ENCODE assay signal across 8 mouse cellular contexts in the genomic region with DNA sequence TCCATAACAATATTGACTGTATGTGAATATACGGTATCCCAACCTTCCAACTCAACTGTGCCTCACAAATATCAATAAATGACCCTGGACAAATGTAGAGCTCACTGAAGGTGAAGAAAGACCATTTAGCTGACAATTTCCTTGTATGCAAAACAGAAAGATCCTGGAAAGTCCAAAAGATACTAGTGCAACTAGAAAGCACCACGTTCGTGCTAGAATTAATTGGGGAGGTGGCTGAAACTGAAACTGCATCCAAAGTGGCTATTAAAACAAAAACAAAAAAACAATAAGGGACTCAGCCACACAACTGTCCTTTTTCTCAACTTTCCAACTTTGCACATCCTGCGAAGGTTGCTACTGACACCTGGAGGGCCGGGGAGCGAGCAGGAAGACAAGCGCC. TPM values are rescaled to one million over a fixed set of nuclear protein-coding genes. Genes with fewer than 3 reads are reported as not detected.
A peak's percentile ranks its signal among the peaks of the same experiment; 100 is the strongest.
DNase-seq lines count a peak whose midpoint lies in the region; ATAC-seq and TF ChIP-seq lines count a peak whose summit lies in the region.

No protein-coding gene starts in this region.

- H3K4me3 ChIP-seq in heart, embryonic 15.5 days, result peak overlapping the region; percentile 88
- peak overlapping the region; percentile 89 for H3K4me3 ChIP-seq in G1E (ENCODE audit: low read depth, low read length)
- H3K4me3 ChIP-seq in hindbrain, embryonic 10.5 days, result peak overlapping the region; percentile 73
- H3K4me3 ChIP-seq in midbrain, embryonic 10.5 days, result peak overlapping the region; percentile 82

- no peak for ATAC-seq in heart, embryonic 15.5 days (replicated peaks; ENCODE audit: insufficient number of reproducible peaks, insufficient read depth, low FRiP score, low read depth)
- ATAC-seq in G1E (ENCODE audit: extremely low read depth, insufficient number of reproducible peaks, low FRiP score, poor library complexity, severe bottlenecking), result no peak
- no peak for ATAC-seq in monocyte, adult 5-6 weeks (replicated peaks; ENCODE audit: insufficient number of reproducible peaks, low FRiP score, low TSS enrichment, poor library complexity, severe bottlenecking)

- TF ChIP-seq CTCF in G1E (IDR thresholded peaks at IDR 0.05; ENCODE audit: low read depth, low read length), result no peak

- DNase-seq in heart, postnatal 10 days, result no peak
- DNase-seq in G1E (ENCODE audit: low spot score), result no peak
- DNase-seq in hindbrain, embryonic 10.5 days (ENCODE audit: low spot score), result no peak
- no peak for DNase-seq in midbrain, embryonic 10.5 days (ENCODE audit: low spot score)
- DNase-seq in cerebellum, adult 11 months, result no peak
- DNase-seq in left cerebral cortex, adult 9 months (ENCODE audit: low spot score in 2 of 2), result no peak

- peaks cover 4% of the 10 kb centered on the region; the same call in 1 of the 2 replicates for H3K36me3 ChIP-seq in heart, embryonic 15.5 days
- H3K36me3 ChIP-seq in G1E (replicated peaks), result peaks cover 21% of the 10 kb centered on the region
- peaks cover 2% of the 10 kb centered on the region; the same call in 1 of the 2 replicates for H3K36me3 ChIP-seq in hindbrain, embryonic 10.5 days
- H3K36me3 ChIP-seq in midbrain, embryonic 10.5 days, result peaks cover 2% of the 10 kb centered on the region; the same call in 1 of the 2 replicates

- H3K4me1 ChIP-seq in heart, embryonic 15.5 days (replicated peaks), result peaks cover 17% of the 10 kb centered on the region
- peaks cover 39% of the 10 kb centered on the region for H3K4me1 ChIP-seq in G1E (ENCODE audit: insufficient read depth, low read depth, low read length)
- H3K4me1 ChIP-seq in hindbrain, embryonic 10.5 days (replicated peaks), result peaks cover 18% of the 10 kb centered on the region
- peaks cover 26% of the 10 kb centered on the region for H3K4me1 ChIP-seq in midbrain, embryonic 10.5 days

- peak overlapping the region; percentile 87 for H3K27ac ChIP-seq in heart, embryonic 15.5 days
- peak overlapping the region; percentile 85 for H3K27ac ChIP-seq in hindbrain, embryonic 10.5 days
- H3K27ac ChIP-seq in midbrain, embryonic 10.5 days (replicated peaks), result peak overlapping the region; percentile 94

- H3K9ac ChIP-seq in heart, embryonic 15.5 days, result peak overlapping the region; percentile 79

- peak overlapping the region; percentile 74 for H3K4me2 ChIP-seq in heart, embryonic 15.5 days

- intact Hi-C loops in heart, postnatal 10 days (cut with DNase I), result loop anchor here (5.0 to 10.0 kb wide), 2 partner anchors 256 to 484 kb away; a partner anchor contains a TSS

- WGBS in heart, embryonic 15.5 days, result 8% methylated on average over 7 of the region's 7 CpGs
- 11% methylated on average over 7 of the region's 7 CpGs for WGBS in hindbrain, embryonic 10.5 days
- WGBS in midbrain, embryonic 10.5 days, result 10% methylated on average over 7 of the region's 7 CpGs

- H3K27me3 ChIP-seq in heart, embryonic 15.5 days, result no peaks in the 10 kb centered on the region
- H3K27me3 ChIP-seq in G1E (ENCODE audit: insufficient read depth, low read length), result no peaks in the 10 kb centered on the region
- no peaks in the 10 kb centered on the region for H3K27me3 ChIP-seq in hindbrain, embryonic 10.5 days (ENCODE audit: insufficient read depth, poor library complexity, severe bottlenecking)
- no peaks in the 10 kb centered on the region for H3K27me3 ChIP-seq in midbrain, embryonic 10.5 days (ENCODE audit: low read depth, poor library complexity, severe bottlenecking)

- no peaks in the 10 kb centered on the region for H3K9me3 ChIP-seq in heart, embryonic 15.5 days (replicated peaks)
- no peaks in the 10 kb centered on the region for H3K9me3 ChIP-seq in G1E (replicated peaks)
- H3K9me3 ChIP-seq in hindbrain, embryonic 10.5 days, result no peaks in the 10 kb centered on the region
- H3K9me3 ChIP-seq in midbrain, embryonic 10.5 days (replicated peaks), result no peaks in the 10 kb centered on the region

RNA-seq across cellular contexts. Expression of a gene that starts 4.5 kb away (rescaled TPM):
- 63.0 and 74.3 TPM in 2 replicates for polyA plus RNA-seq in heart, embryonic 15.5 days (2015; fragmentation: Nextera tagmentation; extraction: Ambion mirVana)
- total RNA-seq in heart, postnatal 10 days (2021), result 10 to 100 TPM; 34.8 to 39.2 TPM
- total RNA-seq in G1E (2014; fragmentation: Nextera tagmentation) (53.4 and 85.9 TPM in 2 replicates), G1E (2017) (57.7 and 58.2 TPM in 2 replicates)
- 51.1 and 54.6 TPM in 2 replicates for polyA plus RNA-seq in G1E (2012)
- polyA plus RNA-seq in hindbrain, embryonic 10.5 days (2016; fragmentation: Nextera tagmentation; extraction: Ambion mirVana), result 151 and 188 TPM in 2 replicates
- 195 and 204 TPM in 2 replicates for polyA plus RNA-seq in midbrain, embryonic 10.5 days (2016; fragmentation: Nextera tagmentation; extraction: Ambion mirVana)
- 37.1 to 76.9 TPM (median 41.7 TPM) in 3 replicates for total RNA-seq in monocyte, adult 5-6 weeks (2017)

RNA-seq across cellular contexts. Expression of a gene that starts 4.6 kb away (rescaled TPM):
- polyA plus RNA-seq in heart, embryonic 15.5 days (2015; fragmentation: Nextera tagmentation; extraction: Ambion mirVana), result 9.5 and 9.7 TPM in 2 replicates
- 10 to 100 TPM; 24.4 to 28.5 TPM for total RNA-seq in heart, postnatal 10 days (2021)
- total RNA-seq in G1E (2014; fragmentation: Nextera tagmentation) (71.2 and 75.4 TPM in 2 replicates), G1E (2017) (28.5 and 32.3 TPM in 2 replicates)
- polyA plus RNA-seq in G1E (2012), result 1.8 and 3.3 TPM in 2 replicates
- 14.3 and 15.3 TPM in 2 replicates for polyA plus RNA-seq in hindbrain, embryonic 10.5 days (2016; fragmentation: Nextera tagmentation; extraction: Ambion mirVana)
- polyA plus RNA-seq in midbrain, embryonic 10.5 days (2016; fragmentation: Nextera tagmentation; extraction: Ambion mirVana), result 12.8 and 16.4 TPM in 2 replicates
- 23.1 to 49.6 TPM (median 23.7 TPM) in 3 replicates for total RNA-seq in monocyte, adult 5-6 weeks (2017)
